Mouse (Mus musculus) left cerebral cortex, adult 11 months (tissue): ENCODE results near the gene Tfcp2.

Source experiments
- DNase-seq: peaks from one replicate; pipeline ENCODE4 v3.0.0; 2022; ENCODE audit warnings: low spot score

The Tfcp2 gene

GRCm38 (mm10) chr15:100485576-100485975, 66.2 kb downstream of the Tfcp2 start:
- DNase-seq: no peak

DNA sequence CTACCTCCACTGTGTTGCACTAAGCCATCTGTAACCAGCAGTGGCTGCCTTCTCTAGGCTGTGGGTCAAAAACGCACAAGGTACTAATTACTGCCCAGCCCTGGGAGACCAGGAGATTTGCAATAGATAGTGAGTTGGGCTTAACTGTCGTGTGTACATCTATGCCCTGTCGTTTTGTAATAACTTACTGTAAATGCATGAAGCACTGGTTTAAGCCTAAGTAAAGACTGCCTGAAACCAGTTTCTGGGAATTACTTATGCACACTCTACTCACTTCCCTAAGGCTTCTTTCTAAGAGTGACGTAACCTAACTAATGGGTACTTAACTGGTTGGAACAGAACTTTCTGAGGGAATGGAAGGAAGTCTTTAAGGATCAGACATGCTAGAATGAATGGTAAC, 72.9 kb downstream of the Tfcp2 start:
- DNase-seq: no peak

DNA sequence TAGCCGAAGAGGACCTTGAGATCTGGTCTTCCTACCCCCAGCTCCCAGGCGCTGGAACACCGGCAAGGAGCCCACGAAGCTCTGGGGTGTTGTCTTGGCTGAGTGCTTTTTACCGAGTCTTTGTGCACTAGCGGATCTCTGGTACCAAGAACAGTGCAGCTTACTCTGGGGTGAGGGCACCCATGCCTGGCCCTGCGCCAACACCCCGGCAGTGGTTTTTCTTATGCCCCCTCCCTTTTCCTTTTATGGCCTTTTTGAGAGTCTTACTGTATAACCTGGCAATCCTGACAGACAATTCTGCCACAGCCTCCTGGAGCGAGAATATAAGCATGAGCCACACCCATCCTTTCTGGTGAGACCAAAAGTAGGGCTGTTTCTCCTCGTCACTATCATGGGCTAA, 73.5 kb downstream of the Tfcp2 start:
- no peak for DNase-seq

DNA sequence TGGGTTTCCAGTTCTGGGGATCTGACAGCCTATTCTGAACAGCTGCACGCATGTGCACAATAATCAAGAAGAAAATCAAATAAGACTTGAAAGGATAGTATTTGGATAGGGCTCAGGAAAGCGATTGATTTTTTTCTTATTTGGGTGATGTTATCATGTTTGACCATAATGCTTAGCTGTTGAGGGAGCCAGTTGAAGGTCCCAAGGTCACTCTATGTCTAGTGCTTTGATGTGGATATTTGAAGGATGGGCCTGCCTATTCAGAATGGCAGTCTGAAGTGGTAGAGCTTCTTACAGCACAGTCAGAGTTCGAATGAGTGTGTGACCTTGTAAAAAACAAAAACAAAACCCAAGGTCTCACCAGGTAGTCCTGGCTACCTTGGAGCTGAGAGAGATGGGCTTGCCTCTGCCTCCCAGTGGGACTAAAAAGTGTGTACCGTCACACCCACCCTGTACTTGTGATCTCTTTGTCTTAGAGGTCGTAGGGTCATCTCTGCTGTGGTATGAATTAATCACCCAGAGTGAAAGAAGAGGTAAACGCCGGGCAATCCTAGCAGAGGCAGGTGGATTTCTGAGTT, 77.8 kb downstream of the Tfcp2 start:
- no peak for DNase-seq

- DNase-seq: no peak
Measured at GRCm38 (mm10) chr15:100470037-100470436, 81.8 kb downstream of the Tfcp2 start.

DNA sequence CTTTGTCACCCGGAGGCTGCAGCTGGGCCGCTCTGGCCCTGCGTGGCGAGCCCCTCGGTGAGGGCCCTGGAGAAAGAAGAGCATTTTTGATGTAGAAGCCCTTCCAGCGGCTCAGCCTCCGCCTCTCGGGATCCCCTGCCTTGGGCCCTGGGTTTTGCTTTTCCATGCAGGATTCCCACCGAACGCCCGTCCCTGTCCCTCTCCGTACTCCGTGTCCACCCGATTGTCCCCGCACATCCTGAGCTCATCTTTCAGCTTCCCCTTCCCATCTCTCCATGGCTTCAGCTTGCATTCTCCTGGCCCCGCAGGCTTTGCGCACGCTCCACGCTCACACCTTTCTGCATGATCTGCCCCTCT, 82.6 kb downstream of the Tfcp2 start:
- DNase-seq: no peak

DNA sequence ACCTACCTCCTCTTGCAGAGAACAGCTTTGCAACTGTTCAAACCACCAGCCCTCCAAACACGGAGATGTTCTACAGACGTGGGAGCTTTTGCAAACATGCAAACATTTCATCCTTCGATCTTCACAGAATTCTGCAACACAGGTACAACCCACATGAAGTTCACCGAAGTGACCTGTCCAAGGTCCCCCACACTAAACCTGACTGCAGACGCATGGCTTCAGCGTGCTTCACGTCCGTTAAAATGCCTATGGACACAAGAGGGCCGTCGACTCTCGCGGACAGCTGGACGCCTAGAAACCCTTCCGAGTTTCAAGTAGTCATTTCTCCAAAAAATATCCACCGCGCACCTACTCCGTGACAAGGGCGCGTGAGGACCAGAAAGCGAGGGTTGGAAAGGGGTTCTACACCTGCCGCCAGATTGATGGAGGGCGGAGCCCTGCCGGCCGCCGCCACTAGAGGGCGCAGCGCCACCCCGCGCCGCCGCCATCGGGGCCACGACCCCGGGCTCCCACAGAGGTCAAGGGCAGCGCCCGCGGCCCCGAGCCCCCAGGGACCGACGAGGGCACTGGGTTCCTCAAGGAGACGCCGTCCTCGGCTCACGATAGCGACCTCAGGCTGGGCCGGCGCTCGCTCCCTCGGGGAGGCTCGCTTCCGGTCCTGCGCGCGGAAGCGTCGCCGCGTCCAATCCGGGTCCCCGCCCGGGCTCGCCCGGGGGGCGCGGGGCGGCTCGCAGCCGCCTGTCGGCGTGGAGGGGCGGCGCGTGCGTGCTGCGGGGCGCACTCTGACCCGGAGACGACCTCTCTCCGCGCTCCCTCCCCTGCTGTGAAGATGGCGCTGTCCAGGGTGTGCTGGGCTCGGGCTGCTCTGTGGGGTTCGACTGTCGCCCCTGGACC, 83.3 kb downstream of the Tfcp2 start, which contains the start of gene Letmd1:
Letmd1 (plus strand) TSS at position 729 of the 894 bp plus-strand sequence.
- peak; percentile 86 for DNase-seq

- no peak for DNase-seq
Measured at GRCm38 (mm10) chr15:100467738-100468137, 84.1 kb downstream of the Tfcp2 start.

DNA sequence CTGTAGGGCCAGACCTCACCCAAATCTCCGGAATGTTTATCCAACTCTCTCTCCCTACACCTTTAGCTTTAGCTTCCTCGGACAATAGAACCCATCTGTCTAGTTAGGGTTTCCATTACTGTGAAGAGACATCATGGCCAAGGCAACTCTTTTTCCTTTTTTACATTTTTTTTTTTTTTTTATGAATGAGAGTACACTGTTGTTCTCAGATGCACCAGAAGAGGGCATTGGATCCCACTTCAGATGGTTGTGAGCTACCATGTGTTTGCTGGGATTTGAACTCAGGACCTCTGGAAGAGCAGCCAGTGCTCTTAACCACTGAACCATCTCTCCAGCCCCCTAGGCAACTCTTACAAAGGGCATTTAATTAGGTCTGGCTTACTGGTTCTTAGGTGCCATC, 86.4 kb downstream of the Tfcp2 start:
- no peak for DNase-seq

DNA sequence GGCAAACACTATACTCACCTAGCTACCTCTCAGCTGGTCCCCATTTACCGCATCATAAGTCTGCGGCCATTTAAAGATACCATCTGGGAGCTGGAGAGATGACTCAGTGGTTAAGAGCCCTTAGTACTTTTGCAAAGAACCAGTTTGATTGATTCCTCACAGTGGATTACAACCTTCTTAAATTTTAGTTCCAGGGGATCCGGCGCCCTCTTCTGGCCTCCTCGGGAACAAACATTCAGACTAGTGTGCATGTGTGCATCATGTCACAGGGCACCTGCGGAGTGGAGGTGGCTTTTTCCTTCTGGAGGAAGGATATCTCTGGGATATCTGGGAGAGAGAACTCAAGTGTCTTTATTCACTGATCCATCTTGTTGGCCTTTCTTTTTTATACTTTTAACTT, 88.1 kb downstream of the Tfcp2 start:
- DNase-seq: peak; percentile 51

- no peak for DNase-seq
Measured at GRCm38 (mm10) chr15:100462086-100462485, 89.7 kb downstream of the Tfcp2 start.

GRCm38 (mm10) chr15:100461646-100462045, 90.2 kb downstream of the Tfcp2 start:
- no peak for DNase-seq

- no peak for DNase-seq
Measured at GRCm38 (mm10) chr15:100460942-100461341, 90.9 kb downstream of the Tfcp2 start.

GRCm38 (mm10) chr15:100458055-100458454, 93.8 kb downstream of the Tfcp2 start:
- no peak for DNase-seq

DNA sequence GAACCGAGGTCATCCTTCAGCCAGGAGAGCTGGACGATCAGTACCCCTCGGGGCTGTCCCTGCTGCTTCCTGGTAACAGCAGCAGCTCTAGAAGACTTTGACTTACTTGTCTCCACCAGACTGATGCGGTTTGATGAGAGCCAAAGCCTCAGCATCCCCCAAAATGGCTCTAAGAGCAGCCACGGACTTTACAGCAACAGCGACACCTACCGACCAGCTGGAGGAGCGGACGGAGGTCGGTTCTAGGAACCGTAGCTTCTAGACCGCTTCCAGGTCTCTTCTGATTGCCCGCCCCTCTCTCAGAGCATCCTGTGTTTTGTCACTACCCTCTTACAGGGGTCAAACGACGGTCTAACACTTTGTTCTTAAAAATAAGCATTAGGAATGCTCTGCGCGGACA, 94.5 kb downstream of the Tfcp2 start:
- no peak for DNase-seq

GRCm38 (mm10) chr15:100456356-100456991, 95.3 kb downstream of the Tfcp2 start:
- no peak for DNase-seq

- DNase-seq: no peak
Measured at GRCm38 (mm10) chr15:100452486-100452885, 99.3 kb downstream of the Tfcp2 start.

GRCm38 (mm10) chr15:100451245-100451644, 100.6 kb downstream of the Tfcp2 start:
- DNase-seq: no peak

- DNase-seq: no peak
Measured at GRCm38 (mm10) chr15:100449495-100449894, 102.3 kb downstream of the Tfcp2 start.

- DNase-seq: no peak
Measured at GRCm38 (mm10) chr15:100448572-100448971, 103.2 kb downstream of the Tfcp2 start.
